Mouse (Mus musculus): ENCODE measurements around the gene Ino80d.

Ino80d gene

GRCm38 (mm10) chr1:63107614-63108327 lies 6.7 kb downstream of the Ino80d start:
- DNase-seq (ENCODE audit: low read depth, low spot score), result no peak

GRCm38 (mm10) chr1:63102758-63103451 lies 11.6 kb downstream of the Ino80d start:
- DNase-seq (ENCODE audit: low read depth, low spot score), result no peak

GRCm38 (mm10) chr1:63100196-63100595 lies 14.3 kb downstream of the Ino80d start:
- DNase-seq (ENCODE audit: low read depth, low spot score), result no peak

GRCm38 (mm10) chr1:63098831-63099230 lies 15.6 kb downstream of the Ino80d start:
- no peak for DNase-seq (ENCODE audit: low read depth, low spot score)

- DNase-seq (ENCODE audit: low read depth, low spot score), result no peak
Observed at GRCm38 (mm10) chr1:63096071-63096470, 18.4 kb downstream of the Ino80d start.

- no peak for DNase-seq (ENCODE audit: low read depth, low spot score)
Observed at GRCm38 (mm10) chr1:63089795-63090194, 24.7 kb downstream of the Ino80d start.

- DNase-seq (ENCODE audit: low read depth, low spot score), result no peak
Observed at GRCm38 (mm10) chr1:63088614-63089013, 25.9 kb downstream of the Ino80d start.

GRCm38 (mm10) chr1:63080277-63080676 lies 34.2 kb downstream of the Ino80d start:
- DNase-seq (ENCODE audit: low read depth, low spot score), result no peak

GRCm38 (mm10) chr1:63076383-63076782 lies 38.1 kb downstream of the Ino80d start:
- DNase-seq (ENCODE audit: low read depth, low spot score), result no peak

GRCm38 (mm10) chr1:63071379-63071778 lies 43.1 kb downstream of the Ino80d start:
- DNase-seq (ENCODE audit: low read depth, low spot score), result no peak

GRCm38 (mm10) chr1:63058361-63058760 lies 56.1 kb downstream of the Ino80d start:
- DNase-seq (ENCODE audit: low read depth, low spot score), result no peak

GRCm38 (mm10) chr1:63057849-63058248 lies 56.6 kb downstream of the Ino80d start:
- no peak for DNase-seq (ENCODE audit: low read depth, low spot score)

GRCm38 (mm10) chr1:63057318-63057717 lies 57.1 kb downstream of the Ino80d start:
- no peak for DNase-seq (ENCODE audit: low read depth, low spot score)

- no peak for DNase-seq (ENCODE audit: low read depth, low spot score)
Observed at GRCm38 (mm10) chr1:63055386-63055785, 59.1 kb downstream of the Ino80d start.

GRCm38 (mm10) chr1:63050866-63051265 lies 63.6 kb downstream of the Ino80d start:
- DNase-seq (ENCODE audit: low read depth, low spot score), result no peak

- no peak for DNase-seq (ENCODE audit: low read depth, low spot score)
Observed at GRCm38 (mm10) chr1:63049977-63050376, 64.5 kb downstream of the Ino80d start.

- DNase-seq (ENCODE audit: low read depth, low spot score), result no peak
Observed at GRCm38 (mm10) chr1:63047983-63048382, 66.5 kb downstream of the Ino80d start.

GRCm38 (mm10) chr1:63032929-63033328 lies 81.5 kb downstream of the Ino80d start:
- DNase-seq (ENCODE audit: low read depth, low spot score), result no peak

- DNase-seq (ENCODE audit: low read depth, low spot score), result no peak
Observed at GRCm38 (mm10) chr1:63019916-63020315, 94.6 kb downstream of the Ino80d start.

GRCm38 (mm10) chr1:63005013-63005646 lies 109.3 kb downstream of the Ino80d start:
- no peak for DNase-seq (ENCODE audit: low read depth, low spot score)

- DNase-seq (ENCODE audit: low read depth, low spot score), result no peak
Observed at GRCm38 (mm10) chr1:63001874-63002273, 112.6 kb downstream of the Ino80d start.

- no peak for DNase-seq (ENCODE audit: low read depth, low spot score)
Observed at GRCm38 (mm10) chr1:62993348-62993747, 121.1 kb downstream of the Ino80d start.

- DNase-seq (ENCODE audit: low read depth, low spot score), result no peak
Observed at GRCm38 (mm10) chr1:62992648-62993047, 121.8 kb downstream of the Ino80d start.

All from brain, embryonic 18.5 days (tissue).